Mouse (Mus musculus): Measurements from ENCODE around the gene Gm45208. TPM values are rescaled to one million over a fixed set of nuclear protein-coding genes. Genes with fewer than 3 reads are reported as not detected.

The Gm45208 gene
- polyA plus RNA-seq, 1 experiment: not detected

- H3K4me1 ChIP-seq (ENCODE audit: control insufficient read depth, insufficient read depth, low read length): peaks cover 3% of the 10 kb centered on the region; the same call in 1 of the 2 replicates
- TF ChIP-seq CTCF (IDR thresholded peaks at IDR 0.05; ENCODE audit: borderline replicate concordance, insufficient read depth, low read length) (no peak), POLR2A (IDR thresholded peaks at IDR 0.05; ENCODE audit: low read depth, low read length) (no peak)
- no peak overlapping the region for H3K27ac ChIP-seq (ENCODE audit: insufficient read depth, low read length)
- H3K4me3 ChIP-seq (ENCODE audit: insufficient read depth, low read length): no peak overlapping the region
These were observed 2.1 kb downstream of the Gm45208 start for GRCm38 (mm10) chrX:7724135-7724534.

GRCm38 (mm10) chrX:7725841-7726240 is 3.8 kb downstream of the Gm45208 start:
- Histone ChIP-seq H3K4me3 (ENCODE audit: insufficient read depth, low read length) (no peak overlapping the region), H3K27ac (ENCODE audit: insufficient read depth, low read length) (no peak overlapping the region), H3K4me1 (ENCODE audit: control insufficient read depth, insufficient read depth, low read length) (peaks cover 3% of the 10 kb centered on the region; the same call in 1 of the 2 replicates)
- TF ChIP-seq CTCF (IDR thresholded peaks at IDR 0.05; ENCODE audit: borderline replicate concordance, insufficient read depth, low read length) (no peak), POLR2A (IDR thresholded peaks at IDR 0.05; ENCODE audit: low read depth, low read length) (no peak)

- TF ChIP-seq POLR2A (IDR thresholded peaks at IDR 0.05; ENCODE audit: low read depth, low read length) (no peak), CTCF (IDR thresholded peaks at IDR 0.05; ENCODE audit: borderline replicate concordance, insufficient read depth, low read length) (no peak)
- H3K27ac ChIP-seq (ENCODE audit: insufficient read depth, low read length): no peak overlapping the region
- peaks cover 3% of the 10 kb centered on the region; the same call in 1 of the 2 replicates for H3K4me1 ChIP-seq (ENCODE audit: control insufficient read depth, insufficient read depth, low read length)
- H3K4me3 ChIP-seq (ENCODE audit: insufficient read depth, low read length): no peak overlapping the region
These were observed 5.1 kb downstream of the Gm45208 start for GRCm38 (mm10) chrX:7727176-7727575.

- TF ChIP-seq CTCF (IDR thresholded peaks at IDR 0.05; ENCODE audit: borderline replicate concordance, insufficient read depth, low read length) (no peak), POLR2A (IDR thresholded peaks at IDR 0.05; ENCODE audit: low read depth, low read length) (peak; percentile 71)
- Histone ChIP-seq H3K4me3 (ENCODE audit: insufficient read depth, low read length) (peak within 1 kb of the TSS; percentile 64), H3K4me1 (ENCODE audit: control insufficient read depth, insufficient read depth, low read length) (peaks cover 3% of the 10 kb centered on the region; the same call in 1 of the 2 replicates), H3K27ac (ENCODE audit: insufficient read depth, low read length) (peak within 1 kb of the TSS; percentile 70)
These were observed 6.3 kb downstream of the Gm45208 start, which contains the start of gene Praf2 for GRCm38 (mm10) chrX:7728215-7728921. Gene Praf2, plus strand, starts transcription at chrX:7728439.

GRCm38 (mm10) chrX:7728922-7729265 is 6.8 kb downstream of the Gm45208 start:
- Histone ChIP-seq H3K4me3 (ENCODE audit: insufficient read depth, low read length) (peak overlapping the region; percentile 64), H3K27ac (ENCODE audit: insufficient read depth, low read length) (peak overlapping the region; percentile 34; the same call in 1 of the 2 replicates), H3K4me1 (ENCODE audit: control insufficient read depth, insufficient read depth, low read length) (peaks cover 3% of the 10 kb centered on the region; the same call in 1 of the 2 replicates)
- no peak for TF ChIP-seq CTCF (IDR thresholded peaks at IDR 0.05; ENCODE audit: borderline replicate concordance, insufficient read depth, low read length)
- no peak for TF ChIP-seq POLR2A (IDR thresholded peaks at IDR 0.05; ENCODE audit: low read depth, low read length)

- Histone ChIP-seq H3K27ac (ENCODE audit: insufficient read depth, low read length) (no peak overlapping the region), H3K4me1 (ENCODE audit: control insufficient read depth, insufficient read depth, low read length) (no peaks in the 10 kb centered on the region), H3K4me3 (ENCODE audit: insufficient read depth, low read length) (no peak overlapping the region)
- TF ChIP-seq POLR2A (IDR thresholded peaks at IDR 0.05; ENCODE audit: low read depth, low read length): no peak
- TF ChIP-seq CTCF (IDR thresholded peaks at IDR 0.05; ENCODE audit: borderline replicate concordance, insufficient read depth, low read length): no peak
These were observed 11.6 kb downstream of the Gm45208 start for GRCm38 (mm10) chrX:7733571-7734156.

- H3K4me1 ChIP-seq (ENCODE audit: control insufficient read depth, insufficient read depth, low read length): peaks cover 5% of the 10 kb centered on the region; the same call in 1 of the 2 replicates
- TF ChIP-seq CTCF (IDR thresholded peaks at IDR 0.05; ENCODE audit: borderline replicate concordance, insufficient read depth, low read length): no peak
- TF ChIP-seq POLR2A (IDR thresholded peaks at IDR 0.05; ENCODE audit: low read depth, low read length): no peak
- no peak overlapping the region for H3K4me3 ChIP-seq (ENCODE audit: insufficient read depth, low read length)
- peak overlapping the region; percentile 24; the same call in 1 of the 2 replicates for H3K27ac ChIP-seq (ENCODE audit: insufficient read depth, low read length)
These were observed 17.5 kb downstream of the Gm45208 start for GRCm38 (mm10) chrX:7739336-7740081.

- Histone ChIP-seq H3K4me1 (ENCODE audit: control insufficient read depth, insufficient read depth, low read length) (peaks cover 5% of the 10 kb centered on the region; the same call in 1 of the 2 replicates), H3K4me3 (ENCODE audit: insufficient read depth, low read length) (no peak overlapping the region), H3K27ac (ENCODE audit: insufficient read depth, low read length) (0 out of 2 replicates have a peak overlapping the region, but pooled peaks have one; percentile 24)
- TF ChIP-seq POLR2A (IDR thresholded peaks at IDR 0.05; ENCODE audit: low read depth, low read length) (no peak), CTCF (IDR thresholded peaks at IDR 0.05; ENCODE audit: borderline replicate concordance, insufficient read depth, low read length) (no peak)
These were observed 18.2 kb downstream of the Gm45208 start for GRCm38 (mm10) chrX:7740082-7740819.

GRCm38 (mm10) chrX:7741103-7741502 is 19.1 kb downstream of the Gm45208 start:
- TF ChIP-seq CTCF (IDR thresholded peaks at IDR 0.05; ENCODE audit: borderline replicate concordance, insufficient read depth, low read length) (no peak), POLR2A (IDR thresholded peaks at IDR 0.05; ENCODE audit: low read depth, low read length) (no peak)
- Histone ChIP-seq H3K27ac (ENCODE audit: insufficient read depth, low read length) (no peak overlapping the region), H3K4me1 (ENCODE audit: control insufficient read depth, insufficient read depth, low read length) (peaks cover 5% of the 10 kb centered on the region; the same call in 1 of the 2 replicates), H3K4me3 (ENCODE audit: insufficient read depth, low read length) (no peak overlapping the region)
